Mouse (Mus musculus) urinary bladder, adult 2 months (tissue): ENCODE data around the gene Prr9. TPM values are rescaled to one million over a fixed set of nuclear protein-coding genes. Genes with fewer than 3 reads are reported as not detected.

Experiments used
- DNase-seq: peaks from one replicate; pipeline ENCODE4 v3.0.0; 2022; ENCODE audit warnings: low spot score
- polyA plus RNA-seq: library from polyadenylated mRNA; depleted of rRNA; stranded (reverse); fragments of >200 nt; gene quantifications from 2 replicates; pipeline ENCODE4 v1.2.3, GENCODE M21; 2012; rRNA removed

Gene Prr9
- not detected in 2 replicates for polyA plus RNA-seq

- DNase-seq = no peak
These were observed at the start of gene Prr9 for GRCm38 (mm10) chr3:92123847-92124246. Gene Prr9 (minus strand): TSS chr3:92123947.

GRCm38 (mm10) chr3:92169847-92170246 lies 46.1 kb upstream of the Prr9 start:
- DNase-seq = no peak

- DNase-seq = no peak
These were observed 29.6 kb upstream of the Prr9 start for GRCm38 (mm10) chr3:92153322-92153721.

GRCm38 (mm10) chr3:92150631-92151277 lies 27.0 kb upstream of the Prr9 start:
- no peak for DNase-seq

GRCm38 (mm10) chr3:92147913-92148312 lies 24.2 kb upstream of the Prr9 start:
- no peak for DNase-seq

GRCm38 (mm10) chr3:92147420-92147819 lies 23.7 kb upstream of the Prr9 start:
- no peak for DNase-seq

- no peak for DNase-seq
These were observed 18.9 kb upstream of the Prr9 start, which contains the start of gene Lelp1 for GRCm38 (mm10) chr3:92142644-92143043. Gene Lelp1 (minus strand): TSS chr3:92142744.

- no peak for DNase-seq
These were observed 2.8 kb downstream of the Prr9 start for GRCm38 (mm10) chr3:92120902-92121301.

- no peak for DNase-seq
These were observed 5.8 kb downstream of the Prr9 start for GRCm38 (mm10) chr3:92117930-92118329.

GRCm38 (mm10) chr3:92111526-92111925 lies 12.2 kb downstream of the Prr9 start:
- DNase-seq = no peak

GRCm38 (mm10) chr3:92110790-92111189 lies 13.0 kb downstream of the Prr9 start:
- no peak for DNase-seq

- no peak for DNase-seq
These were observed 17.2 kb downstream of the Prr9 start for GRCm38 (mm10) chr3:92106582-92106981.

- DNase-seq = no peak
These were observed 40.7 kb downstream of the Prr9 start, which contains the start of gene Lor for GRCm38 (mm10) chr3:92083042-92083441. Gene Lor (minus strand): TSS chr3:92083142.

GRCm38 (mm10) chr3:92081285-92081931 lies 42.3 kb downstream of the Prr9 start:
- DNase-seq = peak; percentile 27

GRCm38 (mm10) chr3:92080462-92081284 lies 43.1 kb downstream of the Prr9 start:
- DNase-seq = peak; percentile 39

Other genes with a start within 250 kb of the Prr9 start
- not detected in 2 replicates for gene Pglyrp3, start 109.4 kb downstream of the Prr9 start, polyA plus RNA-seq
- gene Lor, start 40.8 kb downstream of the Prr9 start, polyA plus RNA-seq = 0.13 and 0.17 TPM in 2 replicates
- gene Lelp1, start 18.8 kb upstream of the Prr9 start, polyA plus RNA-seq = not detected in 2 replicates
- 200 and 292 TPM in 2 replicates for gene Sprr2a1, start 91.9 kb upstream of the Prr9 start, polyA plus RNA-seq
- 14,912 and 26,019 TPM in 2 replicates for gene Sprr2a2, start 92.0 kb upstream of the Prr9 start, polyA plus RNA-seq
- 820 and 1,217 TPM in 2 replicates for gene Sprr2a3, start 161.5 kb upstream of the Prr9 start, polyA plus RNA-seq
- 0.19 TPM in 1 of 2 replicates, not detected in the other for gene Sprr2b, start 192.7 kb upstream of the Prr9 start, polyA plus RNA-seq
- gene Sprr2d, start 215.2 kb upstream of the Prr9 start, polyA plus RNA-seq = not detected in 2 replicates
- not detected in 2 replicates for gene Sprr2e, start 228.2 kb upstream of the Prr9 start, polyA plus RNA-seq
- gene Sprr2f, start 241.2 kb upstream of the Prr9 start, polyA plus RNA-seq = 2.6 and 2.8 TPM in 2 replicates